Mouse (Mus musculus): Measurements from ENCODE around the gene Gdi1.

Gene Gdi1

GRCm38 (mm10) chrX:74304867-74305700 is at the start of gene Gdi1:
TSS of gene Gdi1 (plus strand) at chrX:74304998.
- peak; percentile 76 for DNase-seq

GRCm38 (mm10) chrX:74257746-74258145 is 47.1 kb upstream of the Gdi1 start:
- DNase-seq: no peak

GRCm38 (mm10) chrX:74269736-74270061 is 35.1 kb upstream of the Gdi1 start:
- DNase-seq: no peak

DNA sequence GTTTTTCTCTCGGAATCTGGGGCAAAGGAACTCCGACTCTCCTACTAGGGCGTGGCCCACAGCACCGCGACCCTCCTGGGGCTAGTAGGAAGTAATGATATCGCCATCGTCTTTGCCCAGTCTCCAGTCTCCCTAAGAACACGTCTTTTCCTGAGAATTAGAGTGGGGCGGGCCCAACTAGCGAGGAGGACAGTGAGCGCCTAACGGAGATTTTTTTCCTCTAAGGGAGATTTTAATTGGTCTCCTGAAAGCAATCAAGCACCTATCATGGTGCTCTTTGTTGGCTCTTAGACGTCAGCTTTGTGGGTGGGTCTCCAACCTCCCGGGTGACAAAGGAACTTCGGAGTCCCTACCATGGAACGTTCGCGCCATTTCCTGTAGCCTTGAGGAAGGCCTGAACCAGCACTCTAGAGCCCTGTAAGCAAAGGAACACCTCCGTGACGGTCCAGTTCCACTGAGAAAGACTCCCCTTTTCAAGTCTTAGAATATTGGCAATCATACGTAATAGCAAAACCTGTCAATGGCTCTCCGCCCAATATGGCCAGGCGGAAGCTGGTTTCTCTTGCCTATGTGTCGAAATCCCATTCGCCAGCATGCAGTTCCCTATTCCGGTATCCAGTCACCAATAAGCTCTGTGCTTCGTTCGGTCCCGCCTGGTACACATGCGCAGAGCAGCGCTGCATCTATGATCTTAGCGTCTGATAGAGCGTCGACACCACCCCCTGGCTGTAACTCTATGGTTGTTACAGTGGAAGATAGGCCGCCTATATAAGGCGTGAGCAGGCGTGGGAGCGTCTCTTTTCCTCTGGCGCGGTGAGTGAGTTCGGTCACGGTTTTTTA is 34.5 kb upstream of the Gdi1 start, which contains the start of gene Rpl10:
Gene Rpl10 (plus strand): TSS at position 751 of the 840 bp plus-strand sequence.
- DNase-seq: peak; percentile 95

DNA sequence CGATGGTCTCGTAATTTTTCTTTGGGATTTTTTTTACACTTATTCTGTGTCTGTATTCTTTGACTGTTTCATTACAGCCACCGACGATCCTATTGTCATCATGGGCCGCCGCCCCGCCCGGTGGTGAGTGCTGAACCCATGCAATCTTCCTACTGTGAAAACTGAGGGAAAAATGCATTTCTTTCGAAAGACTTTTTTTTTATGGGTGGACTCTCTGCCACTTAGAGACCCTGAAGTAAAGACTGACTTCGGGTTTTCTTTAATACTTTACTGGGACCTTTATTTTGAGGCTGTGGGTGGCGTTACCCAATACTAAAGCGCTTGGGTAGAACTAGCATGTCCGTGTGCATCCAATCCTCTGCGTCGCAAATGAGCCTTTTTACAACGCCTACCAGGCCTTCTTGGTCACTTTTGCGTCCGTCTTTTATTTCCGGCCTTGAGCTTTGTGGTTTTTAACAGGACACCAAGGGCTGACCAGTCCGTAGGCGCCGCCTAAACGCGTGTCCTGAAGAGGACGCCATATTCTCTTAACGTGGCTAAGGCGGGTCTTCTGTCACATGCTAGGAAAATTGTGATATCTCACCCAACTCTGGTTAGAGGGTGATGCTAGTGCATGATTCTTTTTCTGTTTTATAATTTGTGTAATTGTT is 33.8 kb upstream of the Gdi1 start:
- DNase-seq: no peak

GRCm38 (mm10) chrX:74273422-74274322 is 31.1 kb upstream of the Gdi1 start:
- no peak for DNase-seq

- no peak for DNase-seq
Observed at GRCm38 (mm10) chrX:74277916-74278315, 26.9 kb upstream of the Gdi1 start.

GRCm38 (mm10) chrX:74281041-74281731 is 23.6 kb upstream of the Gdi1 start:
- no peak for DNase-seq

GRCm38 (mm10) chrX:74281732-74282394 is 22.9 kb upstream of the Gdi1 start, which contains the start of the genes Taz and Dnase1l1:
TSS of gene Taz (plus strand) at chrX:74281912.
TSS of gene Dnase1l1 (minus strand) at chrX:74282337.
- peak; percentile 76 for DNase-seq

DNA sequence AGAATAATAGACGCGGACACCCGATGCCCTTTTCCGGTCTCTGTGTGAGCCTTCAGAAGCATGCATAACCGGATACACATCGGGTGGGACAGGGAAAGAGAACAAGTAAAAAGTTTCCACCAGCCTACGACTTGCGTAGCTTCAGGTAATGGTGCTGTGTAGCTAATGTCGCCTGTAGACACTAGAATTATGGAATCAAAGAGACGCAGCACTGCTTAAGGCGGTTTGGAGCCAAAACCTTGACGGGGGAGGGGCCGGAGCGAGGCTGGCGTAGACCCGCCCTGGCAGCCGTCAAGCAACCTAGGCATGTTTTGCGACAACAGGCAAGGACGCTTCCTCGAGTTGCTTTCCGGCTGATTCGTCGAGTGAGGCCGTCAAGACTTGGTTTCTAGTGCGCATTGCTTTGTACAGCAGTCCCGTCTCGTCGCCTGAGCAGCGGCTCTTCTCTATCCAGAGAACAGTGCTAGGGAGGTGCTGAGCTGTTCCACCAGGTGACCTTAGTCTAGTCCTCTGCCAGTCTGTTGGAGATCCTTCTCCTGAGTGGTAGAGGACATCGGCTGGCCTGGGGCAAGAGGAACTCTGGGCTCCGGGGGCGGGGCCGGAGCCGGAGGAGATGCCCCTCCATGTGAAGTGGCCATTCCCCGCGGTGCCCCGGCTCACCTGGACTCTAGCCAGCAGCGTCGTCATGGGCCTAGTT is 22.3 kb upstream of the Gdi1 start:
- peak; percentile 84 for DNase-seq

DNA sequence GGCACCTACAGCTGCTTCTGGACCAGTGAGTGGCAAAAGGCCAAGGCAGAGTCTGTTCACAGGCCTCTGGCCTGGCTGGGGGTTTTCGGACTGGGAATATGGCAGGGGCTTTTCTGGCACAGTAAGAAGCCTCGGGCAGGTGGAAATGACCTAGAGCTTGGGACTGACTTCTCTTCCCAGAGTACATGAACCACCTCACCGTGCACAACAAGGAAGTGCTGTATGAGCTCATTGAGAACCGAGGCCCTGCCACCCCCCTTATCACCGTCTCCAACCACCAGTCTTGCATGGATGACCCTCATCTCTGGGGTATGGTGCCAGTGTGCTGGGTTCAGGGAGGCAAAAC is 21.7 kb upstream of the Gdi1 start:
- no peak for DNase-seq

DNA sequence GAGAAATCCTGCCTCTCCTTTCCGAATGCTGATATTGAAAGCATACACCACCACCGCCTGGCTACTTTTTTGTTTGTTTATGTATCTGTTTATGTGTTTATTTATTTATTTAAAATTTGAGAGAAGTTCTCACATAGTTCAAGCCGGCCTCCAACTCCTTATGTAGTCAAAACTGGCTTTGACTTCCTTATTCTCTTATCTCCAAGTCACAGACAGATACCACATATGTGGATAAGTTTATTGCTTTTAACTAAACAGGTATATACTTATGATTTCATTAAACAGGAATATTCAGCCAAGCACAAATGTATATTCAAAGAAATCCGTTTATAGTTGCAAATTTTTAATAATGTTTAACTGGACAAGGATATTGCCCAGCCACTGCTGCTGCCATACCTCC is 11.4 kb upstream of the Gdi1 start:
- DNase-seq: no peak

DNA sequence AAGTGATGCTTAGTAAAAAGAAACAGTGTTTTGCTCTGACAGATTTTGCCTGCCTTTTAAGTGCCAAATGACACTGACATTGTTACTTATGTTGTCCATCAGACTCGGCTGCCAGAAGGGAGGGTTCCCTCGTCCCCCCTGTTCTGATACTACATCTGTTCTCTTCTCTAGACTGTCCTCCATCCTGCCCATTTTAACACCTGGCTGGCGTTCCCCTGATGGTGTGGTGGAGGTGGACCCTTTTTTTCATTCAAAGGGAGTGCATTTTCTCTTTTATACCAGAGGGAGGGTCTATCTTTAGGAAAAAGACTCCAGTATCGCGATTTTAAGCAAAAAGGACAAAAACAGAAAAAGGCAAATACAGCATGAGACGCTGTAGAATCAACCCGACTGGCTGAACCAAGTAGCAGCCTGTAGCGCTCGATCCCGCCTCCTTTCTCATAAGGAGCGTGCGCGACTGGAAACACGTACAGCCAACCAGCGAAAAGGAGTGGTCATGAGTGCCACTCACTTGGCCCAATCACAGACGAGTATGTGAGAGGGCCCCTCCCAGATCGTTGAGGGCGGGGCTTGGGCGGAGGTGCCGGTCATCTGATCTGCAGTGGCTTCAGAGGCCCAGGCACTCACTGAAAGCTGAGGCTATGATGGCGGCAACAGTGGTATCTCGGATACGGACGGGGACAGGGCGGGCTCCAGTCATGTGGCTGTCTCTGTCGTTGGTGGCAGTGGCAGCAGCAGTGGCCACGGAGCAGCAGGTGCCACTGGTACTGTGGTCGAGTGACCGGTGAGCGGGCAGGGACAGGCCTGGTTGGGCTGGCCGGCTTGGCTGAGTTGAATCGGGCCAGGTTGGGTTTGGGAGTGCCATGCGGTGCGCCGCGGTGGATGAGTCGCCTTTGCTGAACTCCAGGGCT is 8.0 kb upstream of the Gdi1 start, which contains the start of gene Atp6ap1:
Gene Atp6ap1 (plus strand): TSS at position 560 of the 911 bp plus-strand sequence.
- peak; percentile 95 for DNase-seq

GRCm38 (mm10) chrX:74298348-74298747 is 6.5 kb upstream of the Gdi1 start:
- DNase-seq: no peak

GRCm38 (mm10) chrX:74299721-74300120 is 5.1 kb upstream of the Gdi1 start:
- DNase-seq: no peak

DNA sequence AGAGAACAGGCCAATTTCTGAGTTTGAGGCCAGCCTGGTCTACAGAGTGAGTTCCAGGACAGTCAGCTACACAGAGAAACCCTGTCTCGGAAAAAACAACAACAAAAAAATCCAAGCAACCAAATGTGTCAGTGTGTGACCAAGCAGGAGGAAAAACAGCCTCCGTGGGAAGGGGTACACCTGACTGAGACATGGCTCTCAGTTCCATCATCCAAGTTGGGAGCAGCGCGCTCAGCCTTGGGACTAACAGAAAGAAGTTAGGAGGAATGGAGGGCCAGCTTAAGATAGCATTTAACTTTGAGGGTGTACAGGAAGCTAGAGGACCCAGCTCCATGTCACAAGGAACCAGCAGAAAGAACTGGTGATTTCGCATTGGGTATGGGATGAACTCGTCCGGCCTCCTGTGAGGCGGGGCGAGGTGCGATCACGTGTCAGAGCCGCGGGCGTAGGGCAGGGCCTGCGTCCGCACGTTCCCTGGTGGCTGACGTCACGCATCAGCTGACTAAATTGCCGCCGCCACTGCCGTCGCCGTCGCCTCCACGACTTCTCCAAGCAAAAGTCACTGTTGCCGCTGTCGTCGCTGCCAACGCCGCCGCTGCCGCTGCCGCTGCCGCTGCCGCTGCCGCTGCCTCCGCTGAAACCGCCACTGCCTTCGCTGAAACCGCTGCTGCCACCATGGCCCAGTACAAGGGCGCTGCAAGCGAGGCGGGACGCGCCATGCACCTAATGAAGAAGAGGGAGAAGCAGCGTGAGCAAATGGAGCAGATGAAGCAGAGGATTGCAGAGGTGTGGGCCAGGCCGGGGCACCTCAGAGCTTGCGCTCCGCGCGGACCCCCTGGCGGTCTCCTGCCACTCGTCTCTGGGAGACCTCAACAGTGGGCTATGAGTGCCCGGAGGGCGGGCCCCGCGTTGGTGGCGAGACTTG is 8.0 kb downstream of the Gdi1 start, which contains the start of gene Fam50a:
Gene Fam50a (plus strand): TSS at position 494 of the 925 bp plus-strand sequence.
- peak; percentile 84 for DNase-seq

- DNase-seq: peak; percentile 66
Observed at GRCm38 (mm10) chrX:74328725-74329161, 23.9 kb downstream of the Gdi1 start, which contains the start of gene Plxna3. TSS of gene Plxna3 (plus strand) at chrX:74329066.

DNA sequence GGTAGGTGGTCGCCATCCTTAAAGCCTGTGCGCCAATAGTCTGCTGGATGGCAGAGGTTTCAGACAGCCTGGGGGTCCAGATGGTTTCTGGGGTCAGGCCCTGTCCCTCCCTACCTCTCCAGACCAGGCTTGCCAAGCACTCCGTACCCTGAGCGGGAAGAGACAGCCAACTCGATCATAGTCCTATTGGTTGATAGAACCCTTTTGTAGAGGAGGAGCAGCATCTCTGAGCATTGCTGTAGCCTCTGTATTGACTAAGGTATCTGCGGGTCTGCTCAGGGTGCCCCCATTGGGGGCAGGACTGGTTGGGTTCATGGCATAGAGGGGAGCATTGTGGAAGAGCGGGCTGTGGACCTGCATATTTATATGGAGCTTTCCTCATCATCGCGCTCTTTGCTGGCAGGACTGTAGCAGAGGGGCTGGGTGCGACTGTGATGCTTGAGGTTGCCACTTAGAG is 24.4 kb downstream of the Gdi1 start:
- no peak for DNase-seq

All from cerebellum, adult 9-10 months (tissue).